Mouse (Mus musculus): Measurements from ENCODE around the gene Sergef.

- TF ChIP-seq POLR2A (IDR thresholded peaks at IDR 0.05; ENCODE audit: low read depth, low read length) (no peak), CTCF (IDR thresholded peaks at IDR 0.05; ENCODE audit: borderline replicate concordance, insufficient read depth, low read length) (no peak)
Measured at GRCm38 (mm10) chr7:46582750-46583149, 56.9 kb downstream of the Sergef start.
